Mouse (Mus musculus): ENCODE data around the gene Nfia.

Gene Nfia

GRCm38 (mm10) chr4:97911755-97912154 is 139.2 kb downstream of the Nfia start:
- DNase-seq (ENCODE audit: low spot score in 2 of 2) = no peak

- DNase-seq (ENCODE audit: low spot score in 2 of 2) = no peak
These were observed 139.6 kb downstream of the Nfia start for GRCm38 (mm10) chr4:97912155-97912554.

GRCm38 (mm10) chr4:97912560-97912959 is 140.0 kb downstream of the Nfia start:
- no peak for DNase-seq (ENCODE audit: low spot score in 2 of 2)

GRCm38 (mm10) chr4:97914348-97914747 is 141.8 kb downstream of the Nfia start:
- no peak for DNase-seq (ENCODE audit: low spot score in 2 of 2)

- no peak for DNase-seq (ENCODE audit: low spot score in 2 of 2)
These were observed 142.2 kb downstream of the Nfia start for GRCm38 (mm10) chr4:97914761-97915160.

GRCm38 (mm10) chr4:97917568-97917967 is 145.0 kb downstream of the Nfia start:
- DNase-seq (ENCODE audit: low spot score in 2 of 2) = no peak

GRCm38 (mm10) chr4:97918675-97919074 is 146.1 kb downstream of the Nfia start:
- no peak for DNase-seq (ENCODE audit: low spot score in 2 of 2)

GRCm38 (mm10) chr4:97919773-97920172 is 147.2 kb downstream of the Nfia start:
- DNase-seq (ENCODE audit: low spot score in 2 of 2) = no peak

GRCm38 (mm10) chr4:97920287-97921079 is 147.9 kb downstream of the Nfia start:
- DNase-seq (ENCODE audit: low spot score in 2 of 2) = no peak

- DNase-seq (ENCODE audit: low spot score in 2 of 2) = no peak
These were observed 149.1 kb downstream of the Nfia start for GRCm38 (mm10) chr4:97921682-97922081.

- no peak for DNase-seq (ENCODE audit: low spot score in 2 of 2)
These were observed 150.7 kb downstream of the Nfia start for GRCm38 (mm10) chr4:97923248-97923647.

- peak; percentile 67 to 68 for DNase-seq (ENCODE audit: low spot score in 2 of 2)
These were observed 151.4 kb downstream of the Nfia start for GRCm38 (mm10) chr4:97923876-97924316.

GRCm38 (mm10) chr4:97924414-97924813 is 151.9 kb downstream of the Nfia start:
- DNase-seq (ENCODE audit: low spot score in 2 of 2) = no peak

- DNase-seq (ENCODE audit: low spot score in 2 of 2) = no peak
These were observed 152.3 kb downstream of the Nfia start for GRCm38 (mm10) chr4:97924855-97925254.

GRCm38 (mm10) chr4:97925644-97926043 is 153.1 kb downstream of the Nfia start:
- no peak for DNase-seq (ENCODE audit: low spot score in 2 of 2)

GRCm38 (mm10) chr4:97926607-97927308 is 154.2 kb downstream of the Nfia start:
- no peak for DNase-seq (ENCODE audit: low spot score in 2 of 2)

GRCm38 (mm10) chr4:97927309-97927656 is 154.7 kb downstream of the Nfia start:
- DNase-seq (ENCODE audit: low spot score in 2 of 2) = no peak

- DNase-seq (ENCODE audit: low spot score in 2 of 2) = no peak
These were observed 163.8 kb downstream of the Nfia start for GRCm38 (mm10) chr4:97936371-97936770.

GRCm38 (mm10) chr4:97936912-97937311 is 164.4 kb downstream of the Nfia start:
- DNase-seq (ENCODE audit: low spot score in 2 of 2) = peak in 1 of 2 experiments; percentile 45

GRCm38 (mm10) chr4:97939492-97939891 is 167.0 kb downstream of the Nfia start:
- DNase-seq (ENCODE audit: low spot score in 2 of 2) = no peak

- DNase-seq (ENCODE audit: low spot score in 2 of 2) = no peak
These were observed 167.5 kb downstream of the Nfia start for GRCm38 (mm10) chr4:97939920-97940520.

GRCm38 (mm10) chr4:97941616-97942015 is 169.1 kb downstream of the Nfia start:
- peak; percentile 37 to 43 for DNase-seq (ENCODE audit: low spot score in 2 of 2)

- no peak for DNase-seq (ENCODE audit: low spot score in 2 of 2)
These were observed 171.8 kb downstream of the Nfia start for GRCm38 (mm10) chr4:97944309-97944708.

All from right cerebral cortex, postnatal 10 days (tissue).